Mouse (Mus musculus) lung, postnatal 0 days (tissue): ENCODE data around the gene Slc6a17. TPM values are rescaled to one million over a fixed set of nuclear protein-coding genes. Genes with fewer than 3 reads are reported as not detected.
A peak's percentile ranks its signal among the peaks of the same experiment; 100 is the strongest.

ENCODE experiments used
- ATAC-seq: fragments of 200-750 bp; cut with Nextera tagmentation; 2 replicates; pipeline ENCODE4 v1.8.0; 2017; ENCODE audit warnings: moderate library complexity
- DNase-seq: peaks from one replicate; pipeline ENCODE4 v3.0.0-alpha.2; 2016; ENCODE audit warnings: low spot score
- H3K27ac ChIP-seq: fragments of 300-500 bp; sonication (generic); 2 replicates; pipeline ENCODE4 v1.5.1; 2014; ENCODE audit warnings: antibody characterized with exemption, mild to moderate bottlenecking, low read length, mixed read lengths
- H3K27me3 ChIP-seq: fragments of 300-500 bp; sonication (generic); replicated peaks from 2 replicates; pipeline ENCODE4 v1.6.1; 2014; ENCODE audit warnings: low read length, mixed read lengths; ENCODE audit not compliant: insufficient read depth
- H3K36me3 ChIP-seq: fragments of 300-500 bp; sonication (generic); 2 replicates; pipeline ENCODE4 v1.6.1; 2014; ENCODE audit warnings: low read length, mixed read lengths; ENCODE audit not compliant: insufficient read depth
- H3K4me1 ChIP-seq: fragments of 300-500 bp; sonication (generic); 2 replicates; pipeline ENCODE4 v1.6.1; 2014; ENCODE audit warnings: antibody characterized with exemption, low read depth, low read length, mixed read lengths; ENCODE audit not compliant: insufficient read depth
- H3K4me2 ChIP-seq: fragments of 300-500 bp; sonication (generic); replicated peaks from 2 replicates; pipeline ENCODE4 v1.6.1; 2014; ENCODE audit warnings: low read depth, mild to moderate bottlenecking, low read length, moderate library complexity, mixed read lengths
- H3K4me3 ChIP-seq: fragments of 300-500 bp; sonication (generic); 2 replicates; pipeline ENCODE4 v1.5.1; 2014; ENCODE audit warnings: low read depth, low read length
- H3K9ac ChIP-seq: fragments of 300-500 bp; sonication (generic); replicated peaks from 2 replicates; pipeline ENCODE4 v1.6.1; 2014; ENCODE audit warnings: low read depth, mild to moderate bottlenecking
- H3K9me3 ChIP-seq: fragments of 300-500 bp; sonication (generic); 2 replicates; pipeline ENCODE4 v1.6.1; 2016; ENCODE audit warnings: low read length, mixed read lengths
- CTCF ChIP-seq: IDR thresholded peaks from 2 replicates; pipeline ENCODE4 v1.5.1; 2016; ENCODE audit warnings: antibody characterized with exemption, mild to moderate bottlenecking
- EP300 ChIP-seq: IDR thresholded peaks from 2 replicates; pipeline ENCODE4 v1.6.1; 2016; ENCODE audit warnings: antibody characterized with exemption, mild to moderate bottlenecking, control low read depth
- WGBS: fragments of 180-500 bp; shearing (Covaris S2); extraction: QIAGEN DNeasy Blood & Tissue Kit; methylation state at CpG from one replicate; pipeline ENCODE4 v1.1.7; 2014; 5-methylcytosine and 5-hydroxymethylcytosine counted together
- polyA plus RNA-seq: library from polyadenylated mRNA; unstranded; fragments of >200 nt; fragmentation: Nextera tagmentation; extraction: Ambion mirVana; gene quantifications from 2 replicates; pipeline ENCODE4 v1.2.1, GENCODE M21; 2015

The Slc6a17 gene
- polyA plus RNA-seq, 1 experiment from 2014 or later: 0.84 TPM

DNA sequence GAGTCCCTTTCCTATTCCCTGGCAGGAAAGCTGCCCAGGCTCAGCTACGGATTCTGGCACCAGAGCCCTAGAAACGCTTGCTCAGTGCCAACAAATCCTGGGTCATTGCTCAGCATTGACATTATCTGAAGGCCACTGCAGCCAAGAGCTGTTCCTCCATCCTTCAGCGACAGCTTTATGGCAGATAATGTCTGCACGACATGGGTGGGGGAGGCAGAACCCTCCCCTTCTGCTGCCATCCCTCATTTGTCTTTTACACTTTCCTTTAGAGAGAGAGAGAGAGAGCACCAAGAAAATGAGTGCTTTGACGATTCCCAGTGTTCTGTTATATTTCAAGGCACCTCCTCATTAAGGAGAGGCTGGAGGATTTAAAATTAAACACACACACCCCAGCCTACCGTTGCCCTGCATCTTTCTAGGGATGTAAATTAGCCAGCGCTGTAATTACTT lies 16.1 kb downstream of the Slc6a17 start:
- no peak overlapping the region for H3K9ac ChIP-seq
- H3K4me3 ChIP-seq: no peak overlapping the region
- H3K27me3 ChIP-seq: no peaks in the 10 kb centered on the region
- DNase-seq (no peak), ATAC-seq (peak; percentile 16; the same call in 1 of the 2 replicates)
- no peak overlapping the region for H3K4me2 ChIP-seq
- no peaks in the 10 kb centered on the region for H3K4me1 ChIP-seq
- TF ChIP-seq EP300 (no peak), CTCF (no peak)
- WGBS: 33% methylated on average over 7 of the region's 7 CpGs
- no peaks in the 10 kb centered on the region for H3K9me3 ChIP-seq
- H3K27ac ChIP-seq: no peak overlapping the region
- H3K36me3 ChIP-seq: no peaks in the 10 kb centered on the region

DNA sequence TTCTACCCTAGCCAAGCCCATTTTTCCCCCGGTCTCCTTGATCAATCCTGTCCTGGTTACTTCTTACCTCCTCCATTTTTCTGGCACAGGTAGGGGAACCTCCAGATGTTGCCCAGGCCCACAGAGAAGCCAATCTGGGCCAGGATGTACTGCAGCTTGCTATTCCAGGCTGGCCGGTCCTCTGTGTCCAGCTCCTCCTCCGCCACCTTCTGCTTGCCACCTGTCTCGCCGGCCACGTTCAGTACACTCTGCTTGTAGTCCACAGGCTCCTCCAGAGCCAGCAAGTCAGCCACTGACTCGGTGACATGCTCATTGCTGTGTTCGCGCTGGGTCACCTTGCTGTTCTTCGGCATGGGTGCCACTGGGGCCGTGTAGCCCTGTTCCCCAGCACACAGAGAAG lies 17.5 kb downstream of the Slc6a17 start:
- 95% methylated on average over 11 of the region's 11 CpGs for WGBS
- DNase-seq (no peak), ATAC-seq (no peak)
- Histone ChIP-seq H3K4me1 (no peaks in the 10 kb centered on the region), H3K4me2 (no peak overlapping the region), H3K27me3 (no peaks in the 10 kb centered on the region), H3K9ac (no peak overlapping the region), H3K36me3 (no peaks in the 10 kb centered on the region), H3K27ac (no peak overlapping the region), H3K4me3 (no peak overlapping the region), H3K9me3 (no peaks in the 10 kb centered on the region)
- no peak for TF ChIP-seq CTCF
- TF ChIP-seq EP300: no peak

DNA sequence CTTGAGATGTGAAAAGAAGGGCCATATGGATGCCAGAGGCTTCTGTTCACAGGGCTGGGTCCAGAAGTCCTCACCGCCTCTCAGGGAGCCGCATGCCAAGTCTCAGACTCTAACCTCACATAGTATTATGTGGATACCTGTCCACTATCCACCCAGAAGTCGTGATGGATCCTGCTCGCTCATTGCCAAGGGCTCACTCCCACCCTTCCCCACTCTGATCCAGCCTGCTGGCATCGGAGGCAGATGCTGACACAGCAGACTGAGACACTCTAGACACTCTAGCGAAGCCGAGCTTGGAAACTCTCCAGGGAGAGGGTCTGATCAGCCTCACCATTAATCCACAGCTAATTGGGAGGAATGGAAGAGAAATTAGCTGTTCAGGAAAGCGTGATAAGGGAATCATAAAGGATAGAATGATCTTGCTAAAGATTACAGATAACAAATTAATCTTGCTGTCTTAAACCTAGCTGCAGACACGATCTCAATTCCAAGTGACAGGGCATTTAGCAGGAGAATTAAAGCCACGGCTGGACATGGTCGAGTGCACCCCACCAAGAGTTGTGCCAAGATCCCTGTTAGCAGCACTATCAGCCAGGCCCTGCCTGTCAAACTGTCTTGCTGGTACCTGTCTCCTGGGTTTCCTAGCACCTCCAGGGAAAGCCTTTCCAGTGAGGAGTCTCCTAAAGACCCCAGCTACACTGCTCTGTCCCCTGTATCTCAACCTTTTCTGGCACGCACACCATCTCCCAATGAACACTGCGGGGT lies 21.6 kb downstream of the Slc6a17 start:
- Histone ChIP-seq H3K27ac (no peak overlapping the region), H3K36me3 (no peaks in the 10 kb centered on the region), H3K9me3 (no peaks in the 10 kb centered on the region), H3K9ac (no peak overlapping the region), H3K4me2 (no peak overlapping the region), H3K4me3 (no peak overlapping the region), H3K27me3 (no peaks in the 10 kb centered on the region), H3K4me1 (no peaks in the 10 kb centered on the region)
- DNase-seq: no peak
- no peak for ATAC-seq
- 61% methylated on average over 13 of the region's 13 CpGs for WGBS
- TF ChIP-seq EP300 (no peak), CTCF (no peak)

DNA sequence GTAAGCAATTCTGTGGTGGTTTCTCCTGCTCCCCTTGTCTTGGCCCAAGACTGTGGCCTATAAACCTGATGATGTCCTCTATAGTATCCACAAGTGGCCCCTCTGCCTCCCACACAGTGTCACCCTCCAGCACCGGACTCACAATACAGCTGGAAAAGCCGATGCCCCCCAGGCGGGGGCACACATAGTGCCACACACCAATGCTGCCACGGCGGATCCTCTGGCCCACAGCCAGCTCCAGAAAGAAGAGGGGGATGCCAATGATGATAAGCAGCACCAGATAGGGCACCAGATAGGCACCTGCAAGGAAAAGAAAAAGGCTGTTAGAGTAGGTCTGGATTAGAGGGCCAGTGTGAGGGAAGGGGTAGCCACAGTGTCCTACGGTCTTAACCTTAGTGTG lies 22.3 kb downstream of the Slc6a17 start:
- H3K4me2 ChIP-seq: no peak overlapping the region
- H3K4me1 ChIP-seq: no peaks in the 10 kb centered on the region
- no peak for ATAC-seq
- no peaks in the 10 kb centered on the region for H3K36me3 ChIP-seq
- DNase-seq: no peak
- H3K9ac ChIP-seq: no peak overlapping the region
- H3K27me3 ChIP-seq: no peaks in the 10 kb centered on the region
- TF ChIP-seq CTCF (no peak), EP300 (no peak)
- no peak overlapping the region for H3K27ac ChIP-seq
- 89% methylated on average over 6 of the region's 6 CpGs for WGBS
- H3K9me3 ChIP-seq: no peaks in the 10 kb centered on the region
- no peak overlapping the region for H3K4me3 ChIP-seq

DNA sequence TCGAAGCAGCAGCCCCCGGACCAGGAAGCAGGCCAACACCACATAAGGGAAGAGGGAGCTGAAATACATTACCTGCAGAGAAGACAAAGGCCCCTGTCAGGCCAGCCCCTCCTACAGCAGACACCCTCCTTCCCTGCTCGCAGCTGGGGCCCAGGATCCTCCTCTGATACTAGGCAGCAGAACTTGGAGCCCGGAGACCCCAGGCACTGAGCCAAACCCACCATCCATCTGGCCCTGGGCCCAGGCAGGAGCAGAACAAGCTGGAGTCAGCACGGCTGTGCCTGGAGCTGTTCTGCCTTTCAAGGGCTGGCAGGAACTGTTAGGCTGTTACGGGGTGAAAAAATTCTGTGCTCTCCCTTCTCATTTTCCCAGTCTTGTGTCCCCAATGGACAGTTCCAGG lies 26.4 kb downstream of the Slc6a17 start:
- Histone ChIP-seq H3K27ac (no peak overlapping the region), H3K4me2 (no peak overlapping the region), H3K36me3 (no peaks in the 10 kb centered on the region), H3K9me3 (no peaks in the 10 kb centered on the region), H3K4me1 (no peaks in the 10 kb centered on the region), H3K4me3 (no peak overlapping the region), H3K9ac (no peak overlapping the region), H3K27me3 (no peaks in the 10 kb centered on the region)
- ATAC-seq: peak; percentile 19; the same call in 1 of the 2 replicates
- TF ChIP-seq EP300 (no peak), CTCF (no peak)
- DNase-seq: no peak
- WGBS: 22% methylated on average over 6 of the region's 6 CpGs

DNA sequence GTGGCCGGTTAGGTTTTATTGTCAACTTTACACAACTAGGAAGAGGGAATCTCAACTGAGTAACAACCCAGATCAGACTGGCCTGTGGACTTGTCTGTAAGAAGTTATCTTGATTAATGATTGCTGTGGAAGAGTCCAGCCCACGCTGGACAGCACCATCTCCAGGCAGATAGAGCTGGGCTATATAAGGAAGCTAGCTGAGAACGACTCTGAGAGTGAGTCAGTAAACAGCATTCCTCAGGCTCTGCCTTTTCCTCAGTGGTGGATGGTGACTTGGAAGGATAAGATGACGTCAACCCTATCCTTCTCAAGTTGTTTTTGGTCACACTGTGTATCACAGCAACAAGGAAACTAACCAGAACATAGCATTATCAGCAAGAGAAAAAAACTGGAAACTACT lies 29.2 kb downstream of the Slc6a17 start:
- H3K9ac ChIP-seq: no peak overlapping the region
- H3K27me3 ChIP-seq: no peaks in the 10 kb centered on the region
- DNase-seq (no peak), ATAC-seq (peak; percentile 40; the same call in 1 of the 2 replicates)
- no peak overlapping the region for H3K4me3 ChIP-seq
- H3K4me2 ChIP-seq: no peak overlapping the region
- H3K4me1 ChIP-seq: no peaks in the 10 kb centered on the region
- H3K36me3 ChIP-seq: no peaks in the 10 kb centered on the region
- no peak for TF ChIP-seq CTCF
- no peak for TF ChIP-seq EP300
- no peak overlapping the region for H3K27ac ChIP-seq
- WGBS: 36% methylated on average over 4 of the region's 4 CpGs
- no peaks in the 10 kb centered on the region for H3K9me3 ChIP-seq
